Mouse (Mus musculus) liver, embryonic 16.5 days (tissue): ENCODE data around the gene Cdhr1. TPM values are rescaled to one million over a fixed set of nuclear protein-coding genes. Genes with fewer than 3 reads are reported as not detected.

Experiments
- ATAC-seq: fragments of 200-750 bp; cut with Nextera tagmentation; 2 replicates; pipeline ENCODE4 v1.8.0; 2017; ENCODE audit warnings: low read depth, mild to moderate bottlenecking, moderate number of reproducible peaks, moderate library complexity
- H3K27ac ChIP-seq: fragments of 300-500 bp; sonication (generic); 2 replicates; pipeline ENCODE4 v1.5.1; 2014; ENCODE audit warnings: mild to moderate bottlenecking, low read length
- H3K27me3 ChIP-seq: fragments of 300-500 bp; sonication (generic); 2 replicates; pipeline ENCODE4 v1.6.1; 2014; ENCODE audit warnings: low read depth, low read length, mixed read lengths; ENCODE audit not compliant: control insufficient read depth, insufficient read depth
- H3K36me3 ChIP-seq: fragments of 300-500 bp; sonication (generic); 2 replicates; pipeline ENCODE4 v1.6.1; 2014; ENCODE audit warnings: mild to moderate bottlenecking; ENCODE audit not compliant: control insufficient read depth, insufficient read depth
- H3K4me1 ChIP-seq: fragments of 300-500 bp; sonication (generic); 2 replicates; pipeline ENCODE4 v1.6.1; 2014; ENCODE audit warnings: low read depth, low read length, mixed read lengths; ENCODE audit not compliant: control insufficient read depth
- H3K4me2 ChIP-seq: fragments of 300-500 bp; sonication (generic); 2 replicates; pipeline ENCODE4 v1.6.1; 2014; ENCODE audit warnings: low read depth, low read length, mixed read lengths
- H3K4me3 ChIP-seq: fragments of 300-500 bp; sonication (generic); 2 replicates; pipeline ENCODE4 v1.5.1; 2014; ENCODE audit warnings: low read depth, mild to moderate bottlenecking, low read length
- H3K9ac ChIP-seq: fragments of 300-500 bp; sonication (generic); 2 replicates; pipeline ENCODE4 v1.6.1; 2014; ENCODE audit warnings: low read depth, low read length
- H3K9me3 ChIP-seq: fragments of 300-500 bp; sonication (generic); replicated peaks from 2 replicates; pipeline ENCODE4 v1.6.1; 2016; ENCODE audit warnings: low read length; ENCODE audit not compliant: control insufficient read depth
- WGBS: fragments of 180-500 bp; shearing (Covaris S2); extraction: QIAGEN DNeasy Blood & Tissue Kit; methylation state at CpG from one replicate; pipeline ENCODE4 v1.1.7; 2014; ENCODE audit not compliant: insufficient replicate concordance; 5-methylcytosine and 5-hydroxymethylcytosine counted together
- polyA plus RNA-seq: library from polyadenylated mRNA; unstranded; fragments of >200 nt; fragmentation: Nextera tagmentation; extraction: Ambion mirVana; gene quantifications from 2 replicates; pipeline ENCODE4 v1.2.1, GENCODE M21; 2015

Gene Cdhr1
- polyA plus RNA-seq, 1 experiment from 2014 or later = not detected

DNA sequence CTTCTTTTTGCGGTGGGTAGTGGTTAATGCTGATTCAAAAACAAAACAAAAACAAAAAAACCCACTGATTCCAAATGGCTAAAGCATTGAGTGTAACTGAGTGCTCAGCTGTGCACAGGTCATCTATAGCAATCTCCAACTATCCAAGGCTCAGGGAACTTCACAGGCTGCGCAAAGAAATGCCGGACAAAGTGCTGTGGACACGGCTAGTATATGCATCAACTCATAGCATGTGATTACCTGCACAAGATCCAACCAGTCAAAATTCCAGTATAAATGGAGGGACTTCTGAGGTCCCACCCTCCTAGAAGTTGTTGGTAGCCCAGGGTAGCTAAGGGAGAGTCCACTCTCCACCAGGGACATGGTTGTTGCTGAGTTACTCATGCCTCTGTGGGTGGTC lies 21.1 kb upstream of the Cdhr1 start:
- WGBS = 85% methylated on average over 4 of the region's 4 CpGs
- Histone ChIP-seq H3K4me2 (no peak overlapping the region), H3K36me3 (peaks cover 12% of the 10 kb centered on the region), H3K27ac (no peak overlapping the region), H3K9me3 (no peaks in the 10 kb centered on the region), H3K4me1 (no peaks in the 10 kb centered on the region), H3K9ac (no peak overlapping the region), H3K4me3 (no peak overlapping the region), H3K27me3 (no peaks in the 10 kb centered on the region)
- no peak for ATAC-seq

DNA sequence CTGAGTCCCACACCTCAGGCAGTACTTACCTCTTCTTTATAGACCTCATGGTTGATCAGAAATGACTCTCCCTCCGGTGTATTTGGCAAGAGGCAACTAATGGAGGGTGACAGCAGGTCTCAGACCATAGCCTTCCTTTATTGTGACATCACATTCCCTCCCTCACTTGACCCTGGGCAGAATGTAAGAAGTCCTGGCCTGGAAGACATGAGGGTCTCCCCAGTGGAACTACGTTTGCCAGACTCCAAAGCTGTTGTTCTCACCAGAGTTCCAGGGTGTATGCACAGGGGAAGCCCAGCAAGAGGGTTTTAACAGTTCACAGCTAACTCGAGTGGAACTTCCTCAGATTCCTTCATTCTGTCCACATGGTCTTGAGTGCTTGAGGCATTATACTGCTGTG lies 15.8 kb upstream of the Cdhr1 start, which contains the start of gene 2610528A11Rik:
Gene 2610528A11Rik, minus strand, starts transcription at position 101 of the 400 bp plus-strand sequence.
- Histone ChIP-seq H3K4me2 (no peak within 1 kb of the TSS), H3K4me1 (no peaks in the 10 kb centered on the region), H3K9ac (no peak within 1 kb of the TSS), H3K4me3 (no peak within 1 kb of the TSS), H3K36me3 (no peaks in the 10 kb centered on the region), H3K9me3 (no peaks in the 10 kb centered on the region), H3K27me3 (no peaks in the 10 kb centered on the region), H3K27ac (no peak within 1 kb of the TSS)
- no peak for ATAC-seq
- 40% methylated on average over 3 of the region's 3 CpGs for WGBS

DNA sequence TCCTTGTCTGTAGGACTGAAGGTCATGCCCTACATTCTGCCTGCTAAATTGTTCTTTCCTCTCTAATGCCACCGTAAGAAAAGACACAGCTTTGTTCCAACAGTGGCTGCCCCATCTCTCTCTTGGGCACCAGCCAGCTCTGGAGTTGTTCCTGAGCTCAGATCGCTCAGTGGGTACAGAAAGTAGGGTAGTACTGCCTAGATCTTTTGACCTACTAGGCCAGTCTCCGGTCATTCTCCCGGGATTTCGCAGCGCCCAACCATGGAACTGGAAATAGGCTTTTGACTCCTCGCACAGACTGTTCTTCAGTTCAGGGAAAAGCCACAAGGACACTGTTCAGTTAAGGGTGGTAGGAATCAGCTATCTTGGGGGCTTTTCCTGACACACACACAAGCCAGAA lies 14.8 kb upstream of the Cdhr1 start:
- Histone ChIP-seq H3K9ac (no peak overlapping the region), H3K9me3 (no peaks in the 10 kb centered on the region), H3K36me3 (no peaks in the 10 kb centered on the region), H3K4me3 (no peak overlapping the region), H3K27ac (no peak overlapping the region), H3K4me1 (no peaks in the 10 kb centered on the region), H3K4me2 (no peak overlapping the region), H3K27me3 (no peaks in the 10 kb centered on the region)
- no peak for ATAC-seq
- 71% methylated on average over 7 of the region's 7 CpGs for WGBS

DNA sequence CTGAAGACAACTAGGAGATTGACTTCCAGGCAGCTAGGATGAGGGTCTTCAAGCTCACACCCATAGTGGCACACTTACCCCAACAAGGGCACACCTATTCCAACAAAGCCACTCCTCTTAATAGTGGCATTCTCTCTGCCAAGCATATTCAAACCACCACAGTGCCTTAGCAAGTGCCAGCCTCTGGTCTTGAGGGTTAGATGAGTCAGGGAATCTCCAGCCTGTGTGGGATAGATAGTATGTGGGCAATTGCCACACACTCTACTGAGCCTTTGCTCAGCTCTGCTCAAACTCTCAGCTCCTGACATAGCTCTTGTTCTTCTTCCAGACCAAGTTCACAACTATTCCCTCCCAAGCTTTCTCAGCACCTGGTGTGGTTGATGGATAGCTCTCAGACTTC lies 13.2 kb upstream of the Cdhr1 start:
- Histone ChIP-seq H3K4me2 (no peak overlapping the region), H3K9ac (no peak overlapping the region)

DNA sequence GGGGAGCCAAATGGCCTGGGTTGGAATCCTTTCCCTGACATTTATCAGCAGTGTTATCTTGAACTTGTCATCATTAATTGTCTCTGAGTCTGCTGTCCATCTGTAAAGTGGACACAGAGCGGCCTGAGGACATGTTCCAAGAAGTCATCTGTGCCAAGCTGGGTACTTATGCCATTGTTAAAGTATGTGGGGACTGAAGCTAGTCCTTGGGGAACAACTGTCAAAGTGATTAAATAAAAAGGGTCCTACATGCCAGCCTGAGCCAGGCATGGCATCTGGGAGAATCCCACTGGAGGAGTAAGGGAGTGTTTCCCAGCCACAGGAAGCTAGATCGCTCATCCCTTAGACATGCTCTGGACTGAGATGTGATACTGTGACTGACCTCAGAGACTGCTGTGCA lies 12.3 kb upstream of the Cdhr1 start:
- Histone ChIP-seq H3K4me3 (no peak overlapping the region), H3K4me2 (no peak overlapping the region), H3K9me3 (no peaks in the 10 kb centered on the region), H3K4me1 (no peaks in the 10 kb centered on the region), H3K27me3 (no peaks in the 10 kb centered on the region), H3K27ac (no peak overlapping the region), H3K9ac (no peak overlapping the region), H3K36me3 (no peaks in the 10 kb centered on the region)
- no peak for ATAC-seq
- 59% methylated on average over 2 of the region's 2 CpGs for WGBS

More for the DNA sequence above, 13.2 kb upstream of the Cdhr1 start:
- H3K36me3 ChIP-seq = no peaks in the 10 kb centered on the region
- H3K9me3 ChIP-seq = no peaks in the 10 kb centered on the region
- ATAC-seq = no peak
- no peaks in the 10 kb centered on the region for H3K27me3 ChIP-seq
- H3K4me3 ChIP-seq = no peak overlapping the region
- no peak overlapping the region for H3K27ac ChIP-seq
- no peaks in the 10 kb centered on the region for H3K4me1 ChIP-seq

DNA sequence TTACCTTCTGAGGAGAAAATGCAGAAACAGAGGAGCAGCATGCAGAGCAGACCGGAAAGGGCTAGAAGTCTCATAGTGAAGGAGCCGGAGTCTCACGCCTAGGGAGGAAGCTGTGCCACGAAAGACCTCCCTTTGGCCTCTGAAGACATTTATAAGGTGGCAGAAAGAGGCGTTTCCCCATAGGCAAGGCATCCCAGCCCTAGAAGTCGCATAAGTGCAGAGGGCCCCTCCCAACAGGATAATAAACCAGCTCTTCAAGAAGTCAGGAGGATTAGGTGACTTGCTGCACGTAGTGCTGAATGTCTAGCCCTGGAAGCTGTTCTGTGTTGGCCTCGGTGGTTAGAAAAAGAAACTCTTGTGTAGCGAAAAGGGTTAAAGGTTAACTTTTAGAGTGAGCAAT lies 11.8 kb upstream of the Cdhr1 start:
- WGBS = 33% methylated on average over 9 of the region's 9 CpGs
- Histone ChIP-seq H3K27me3 (no peaks in the 10 kb centered on the region), H3K27ac (no peak overlapping the region), H3K4me2 (no peak overlapping the region), H3K36me3 (no peaks in the 10 kb centered on the region), H3K9me3 (no peaks in the 10 kb centered on the region), H3K4me3 (no peak overlapping the region), H3K9ac (no peak overlapping the region), H3K4me1 (no peaks in the 10 kb centered on the region)
- no peak for ATAC-seq

DNA sequence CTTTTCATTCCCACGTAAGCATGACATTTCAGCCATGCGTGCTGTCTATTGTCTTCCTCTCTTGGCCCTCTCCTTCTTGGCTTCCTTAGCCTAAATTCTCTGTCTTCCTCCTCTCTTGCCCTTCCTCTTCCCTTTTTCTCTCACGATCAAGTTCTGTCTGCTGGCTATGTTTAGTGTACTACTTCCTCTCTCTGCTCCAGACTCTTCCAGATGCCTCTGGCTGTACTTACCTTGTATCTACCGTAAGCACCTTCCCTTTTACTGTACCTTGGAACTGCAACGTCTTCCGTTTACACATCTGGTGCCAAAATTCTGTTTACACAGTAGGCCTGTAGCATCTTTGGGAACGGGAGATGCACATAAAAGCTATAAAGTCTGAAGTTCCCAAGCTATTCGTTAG lies 11.3 kb upstream of the Cdhr1 start:
- Histone ChIP-seq H3K27ac (no peak overlapping the region), H3K27me3 (no peaks in the 10 kb centered on the region), H3K9me3 (no peaks in the 10 kb centered on the region), H3K36me3 (no peaks in the 10 kb centered on the region), H3K4me1 (no peaks in the 10 kb centered on the region), H3K4me3 (no peak overlapping the region), H3K4me2 (no peak overlapping the region), H3K9ac (no peak overlapping the region)
- ATAC-seq = no peak
- 35% methylated on average over 8 of the region's 8 CpGs for WGBS

DNA sequence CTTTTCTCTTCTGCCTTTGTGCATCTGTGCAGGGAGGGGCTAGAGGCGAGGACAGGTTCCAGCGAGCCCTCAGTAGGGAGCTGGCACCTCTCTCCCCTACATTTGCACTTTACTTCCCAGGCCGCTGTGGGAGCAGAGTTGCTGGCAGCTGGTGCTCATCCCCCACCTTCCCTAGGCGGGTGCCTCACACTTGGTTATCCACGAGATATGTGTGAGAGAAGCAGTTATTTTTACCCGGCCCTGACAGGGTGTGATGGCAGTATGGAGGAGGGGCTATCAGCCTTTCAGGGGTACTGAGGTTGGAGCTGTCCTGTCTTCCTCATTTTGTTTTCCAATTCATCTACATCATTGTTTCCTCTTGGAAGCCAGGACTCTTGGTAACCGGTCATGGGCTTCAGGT lies 7.7 kb upstream of the Cdhr1 start:
- Histone ChIP-seq H3K36me3 (no peaks in the 10 kb centered on the region), H3K4me3 (no peak overlapping the region), H3K4me2 (no peak overlapping the region), H3K27ac (no peak overlapping the region), H3K9ac (no peak overlapping the region), H3K9me3 (no peaks in the 10 kb centered on the region), H3K27me3 (no peaks in the 10 kb centered on the region), H3K4me1 (no peaks in the 10 kb centered on the region)
- no peak for ATAC-seq
- WGBS = 22% methylated on average over 7 of the region's 7 CpGs

DNA sequence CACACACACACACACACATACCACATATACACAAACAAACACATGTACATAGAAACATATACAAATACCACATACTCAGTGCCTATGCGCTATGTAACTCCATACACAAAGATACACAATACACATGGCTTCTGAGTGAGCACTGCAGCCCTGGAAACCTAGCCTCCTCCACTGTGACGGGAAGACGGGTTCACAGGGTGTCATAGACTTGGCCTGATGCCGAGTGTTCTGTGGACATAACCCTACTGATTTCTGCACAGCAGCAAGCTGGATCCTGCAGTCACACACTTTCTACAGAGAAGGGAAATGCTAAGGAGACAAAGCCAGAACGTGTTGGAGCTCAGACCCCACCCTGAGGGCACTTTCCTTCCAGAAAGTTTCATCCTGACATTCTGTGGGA lies 6.6 kb upstream of the Cdhr1 start:
- ATAC-seq = 0 out of 2 replicates have a peak, but pooled peaks have one; percentile 50

DNA sequence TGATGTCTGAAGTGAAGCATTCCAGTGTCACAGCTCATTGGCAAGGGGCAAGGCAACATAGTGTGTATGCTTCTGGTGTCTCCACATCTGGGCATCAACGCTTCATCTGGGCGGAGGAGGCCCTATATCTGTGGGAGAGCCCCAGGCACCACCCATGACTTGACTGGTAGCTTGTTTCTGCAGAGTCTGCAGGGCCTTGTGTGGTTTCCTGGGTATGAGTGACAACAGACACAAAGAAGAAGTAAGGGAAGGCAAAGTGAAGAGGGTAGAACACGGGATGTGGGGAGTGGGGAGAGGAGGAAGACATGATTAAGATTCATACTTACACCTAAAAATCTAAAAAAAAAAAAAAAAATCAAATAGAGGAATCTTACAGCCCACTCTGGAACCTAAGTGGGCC lies 4.3 kb upstream of the Cdhr1 start:
- WGBS = 37% methylated on average over 3 of the region's 3 CpGs
- Histone ChIP-seq H3K9ac (no peak overlapping the region), H3K9me3 (no peaks in the 10 kb centered on the region), H3K4me2 (no peak overlapping the region), H3K27me3 (peaks cover 17% of the 10 kb centered on the region), H3K4me3 (no peak overlapping the region), H3K27ac (no peak overlapping the region), H3K4me1 (no peaks in the 10 kb centered on the region), H3K36me3 (no peaks in the 10 kb centered on the region)
- no peak for ATAC-seq

More for the DNA sequence above, 6.6 kb upstream of the Cdhr1 start:
- Histone ChIP-seq H3K4me2 (no peak overlapping the region), H3K9me3 (no peaks in the 10 kb centered on the region), H3K27ac (no peak overlapping the region), H3K4me1 (no peaks in the 10 kb centered on the region), H3K9ac (no peak overlapping the region), H3K36me3 (no peaks in the 10 kb centered on the region), H3K27me3 (no peaks in the 10 kb centered on the region), H3K4me3 (no peak overlapping the region)
- 41% methylated on average over 5 of the region's 5 CpGs for WGBS
